Mouse (Mus musculus): Measurements from ENCODE around the gene Mitd1. TPM values are rescaled to one million over a fixed set of nuclear protein-coding genes. Genes with fewer than 3 reads are reported as not detected.

Gene Mitd1
- total and polyA plus RNA-seq, 3 experiments: 13.3 to 28.1 (median 19.9) TPM

DNA sequence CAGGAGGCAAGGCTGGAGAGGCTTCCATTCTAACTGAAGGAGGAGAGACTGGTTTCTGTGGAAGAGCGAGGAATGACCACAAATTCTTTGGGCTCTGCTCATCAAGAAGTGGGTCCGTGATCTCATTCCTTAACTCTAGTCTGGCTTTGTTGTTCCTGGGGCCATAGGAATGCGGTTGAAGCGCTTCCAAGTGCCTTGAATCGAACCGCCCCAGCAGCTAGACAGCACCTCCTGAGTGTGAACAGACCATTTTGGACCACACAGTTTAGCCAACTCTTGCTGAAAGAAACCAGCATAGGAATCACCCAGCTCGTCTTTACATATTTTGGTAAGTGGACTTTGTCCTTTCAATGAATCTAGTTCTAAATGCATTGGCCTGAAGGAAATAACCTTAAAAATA, 18.5 kb downstream of the Mitd1 start, which contains the start of gene Lipt1:
Gene Lipt1, plus strand, starts transcription at position 35 of the 400 bp plus-strand sequence.
- H3K27ac ChIP-seq (ENCODE audit: insufficient read depth, low read depth): no peak within 1 kb of the TSS
- peaks cover 15 to 20% of the 10 kb centered on the region in 2 experiments for H3K36me3 ChIP-seq (replicated peaks in 1 of 2; ENCODE audit: control insufficient read depth in 1 of 2, insufficient read depth in 1 of 2, low read length in 1 of 2)
- in situ Hi-C loops (cut with MboI; ENCODE audit: low pct_ligation_motif_present, low pct_unique_long_range_greater_than_20kb, low sequenced_read_pairs): loop anchor here (10.0 kb wide), 2 partner anchors 187 to 253 kb away; partner anchors contain the start of gene Rev1
- H3K9ac ChIP-seq (ENCODE audit: insufficient read depth, low read depth): peak within 1 kb of the TSS; percentile 53
- DNase-seq (ENCODE audit: extremely low read depth): no peak
- peak within 1 kb of the TSS; percentile 53 to 69 (median 61) for H3K4me3 ChIP-seq (replicated peaks in 1 of 3; ENCODE audit: low read depth in 2 of 3, low read length in 2 of 3, poor library complexity in 1 of 3)
- H3K9me3 ChIP-seq (replicated peaks; ENCODE audit: low read length): peaks cover 4% of the 10 kb centered on the region
- no peak for TF ChIP-seq SMC3 (IDR thresholded peaks at IDR 0.05; ENCODE audit: low read depth, low read length)
- TF ChIP-seq MEF2A (IDR thresholded peaks at IDR 0.05; ENCODE audit: borderline replicate concordance, low read depth, low read length): peak; percentile 59; the same call in 1 of the 2 replicates
- TF ChIP-seq EP300 (IDR thresholded peaks at IDR 0.05; ENCODE audit: low read length): no peak
- dilution Hi-C loops (cut with MboI; ENCODE audit: extremely low pct_ligation_motif_present, extremely low pct_unique_long_range_greater_than_20kb, low sequenced_read_pairs): no loop called here
- peaks cover 2 to 11% of the 10 kb centered on the region in 2 experiments; a peak in 2 of 4 replicates for H3K4me1 ChIP-seq (ENCODE audit: control insufficient read depth in 1 of 2, insufficient read depth in 2 of 2)
- H3K27me3 ChIP-seq (replicated peaks): peaks cover 14% of the 10 kb centered on the region
- H3K79me2 ChIP-seq (replicated peaks; ENCODE audit: control insufficient read depth, extremely low read depth, insufficient read depth, poor library complexity, severe bottlenecking): no peaks in the 10 kb centered on the region
- H3K4me2 ChIP-seq (ENCODE audit: insufficient read depth, low read depth, poor library complexity, severe bottlenecking): peak within 1 kb of the TSS; percentile 97

DNA sequence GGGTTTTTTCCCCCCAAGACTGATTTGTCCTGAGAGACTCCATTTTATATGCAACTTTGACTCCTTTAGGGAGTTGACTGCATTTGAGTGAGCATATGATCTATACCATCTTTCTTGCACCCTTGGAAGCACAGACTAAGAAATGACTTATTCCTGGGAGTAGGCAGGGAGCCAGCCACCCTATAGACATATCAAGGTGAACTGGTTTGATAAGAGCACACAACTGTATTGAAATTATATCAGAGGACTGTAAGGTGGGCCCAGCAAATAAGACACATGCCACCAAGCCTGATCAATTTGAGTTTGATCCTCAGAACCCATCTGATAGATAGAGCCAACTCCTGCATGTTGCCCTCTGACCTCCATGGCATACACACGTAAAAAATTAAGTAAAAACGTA, 20.8 kb downstream of the Mitd1 start:
- Histone ChIP-seq H3K79me2 (replicated peaks; ENCODE audit: control insufficient read depth, extremely low read depth, insufficient read depth, poor library complexity, severe bottlenecking) (no peaks in the 10 kb centered on the region), H3K27me3 (replicated peaks) (peaks cover 15% of the 10 kb centered on the region), H3K4me1 (ENCODE audit: control insufficient read depth in 1 of 2, insufficient read depth in 2 of 2) (peaks cover 5 to 20% of the 10 kb centered on the region in 2 experiments; a peak in 2 of 4 replicates), H3K9me3 (replicated peaks; ENCODE audit: low read length) (peaks cover 2% of the 10 kb centered on the region), H3K36me3 (replicated peaks in 1 of 2; ENCODE audit: control insufficient read depth in 1 of 2, insufficient read depth in 1 of 2, low read length in 1 of 2) (no peaks in the 10 kb centered on the region), H3K27ac (ENCODE audit: insufficient read depth, low read depth) (no peak overlapping the region), H3K4me3 (replicated peaks in 1 of 3; ENCODE audit: low read depth in 2 of 3, low read length in 2 of 3, poor library complexity in 1 of 3) (no peak overlapping the region), H3K4me2 (ENCODE audit: insufficient read depth, low read depth, poor library complexity, severe bottlenecking) (no peak overlapping the region), H3K9ac (ENCODE audit: insufficient read depth, low read depth) (no peak overlapping the region)
- dilution Hi-C loops (cut with MboI; ENCODE audit: extremely low pct_ligation_motif_present, extremely low pct_unique_long_range_greater_than_20kb, low sequenced_read_pairs) (no loop called here), in situ Hi-C loops (cut with MboI; ENCODE audit: low pct_ligation_motif_present, low pct_unique_long_range_greater_than_20kb, low sequenced_read_pairs) (no loop called here)
- DNase-seq (ENCODE audit: extremely low read depth): no peak
- TF ChIP-seq GABPA (IDR thresholded peaks at IDR 0.05; ENCODE audit: insufficient replicate concordance, low read depth, low read length): no peak
- TF ChIP-seq BHLHE40 (IDR thresholded peaks at IDR 0.05; ENCODE audit: low read depth, low read length): no peak
- no peak for TF ChIP-seq KAT2A (IDR thresholded peaks at IDR 0.05; ENCODE audit: insufficient replicate concordance, low read length)
- no peak for TF ChIP-seq CTCF (conservative IDR thresholded peaks at IDR 0.05 in 1 of 2, IDR thresholded peaks at IDR 0.05 in 1 of 2; ENCODE audit: low read depth in 2 of 2, low read length in 2 of 2)

DNA sequence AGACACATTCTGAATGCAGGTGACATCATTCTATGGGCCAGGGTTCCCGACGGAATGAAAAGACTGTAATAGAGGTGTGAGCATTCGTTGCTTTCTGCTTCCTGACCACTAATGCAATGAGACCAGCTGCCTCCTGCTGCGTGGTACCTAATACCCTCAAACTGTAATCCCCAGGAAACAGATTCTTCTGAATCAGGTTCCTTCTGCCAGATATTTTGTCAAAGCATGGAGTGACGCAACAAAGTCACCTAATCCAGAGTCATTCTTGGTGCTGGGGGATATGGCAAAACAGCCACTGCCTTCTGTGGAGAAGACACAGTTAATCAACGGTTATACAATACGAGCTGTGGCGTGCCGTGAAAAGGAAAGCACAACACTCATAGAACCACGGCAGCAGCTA, 21.6 kb downstream of the Mitd1 start:
- in situ Hi-C loops (cut with MboI; ENCODE audit: low pct_ligation_motif_present, low pct_unique_long_range_greater_than_20kb, low sequenced_read_pairs): no loop called here
- TF ChIP-seq MEF2A (IDR thresholded peaks at IDR 0.05; ENCODE audit: borderline replicate concordance, low read depth, low read length) (no peak), POLR2AphosphoS2 (IDR thresholded peaks at IDR 0.05; ENCODE audit: low read depth, low read length) (no peak), NRF1 (IDR thresholded peaks at IDR 0.05; ENCODE audit: low read depth, low read length) (no peak), JUN (IDR thresholded peaks at IDR 0.05; ENCODE audit: insufficient read depth, low read depth, low read length) (no peak), ZMIZ1 (IDR thresholded peaks at IDR 0.05; ENCODE audit: low read depth, low read length) (no peak), ETS1 (conservative IDR thresholded peaks at IDR 0.05; ENCODE audit: low read depth, low read length) (no peak), TCF12 (IDR thresholded peaks at IDR 0.05; ENCODE audit: low read depth, low read length) (no peak), MAFK (IDR thresholded peaks at IDR 0.05; ENCODE audit: insufficient replicate concordance, low read length) (no peak), MAZ (IDR thresholded peaks at IDR 0.05; ENCODE audit: low read depth, low read length) (no peak), JUND (conservative IDR thresholded peaks at IDR 0.05; ENCODE audit: low read depth, low read length) (no peak), ZNF384 (IDR thresholded peaks at IDR 0.05; ENCODE audit: low read depth, low read length) (no peak), MAX (IDR thresholded peaks at IDR 0.05; ENCODE audit: low read length) (no peak), TBP (conservative IDR thresholded peaks at IDR 0.05; ENCODE audit: low read depth, low read length) (no peak), ZC3H11A (IDR thresholded peaks at IDR 0.05; ENCODE audit: low read depth, low read length) (no peak)
- dilution Hi-C loops (cut with MboI; ENCODE audit: extremely low pct_ligation_motif_present, extremely low pct_unique_long_range_greater_than_20kb, low sequenced_read_pairs): no loop called here
- Histone ChIP-seq H3K4me2 (ENCODE audit: insufficient read depth, low read depth, poor library complexity, severe bottlenecking) (no peak overlapping the region; the same call in 1 of the 2 replicates), H3K27me3 (replicated peaks) (peaks cover 20% of the 10 kb centered on the region), H3K9me3 (replicated peaks; ENCODE audit: low read length) (peaks cover 2% of the 10 kb centered on the region), H3K27ac (ENCODE audit: insufficient read depth, low read depth) (no peak overlapping the region), H3K79me2 (replicated peaks; ENCODE audit: control insufficient read depth, extremely low read depth, insufficient read depth, poor library complexity, severe bottlenecking) (no peaks in the 10 kb centered on the region), H3K36me3 (replicated peaks in 1 of 2; ENCODE audit: control insufficient read depth in 1 of 2, insufficient read depth in 1 of 2, low read length in 1 of 2) (no peaks in the 10 kb centered on the region), H3K4me3 (replicated peaks in 1 of 3; ENCODE audit: low read depth in 2 of 3, low read length in 2 of 3, poor library complexity in 1 of 3) (no peak overlapping the region), H3K4me1 (ENCODE audit: control insufficient read depth in 1 of 2, insufficient read depth in 2 of 2) (peaks cover 5 to 24% of the 10 kb centered on the region in 2 experiments; a peak in 2 of 4 replicates), H3K9ac (ENCODE audit: insufficient read depth, low read depth) (no peak overlapping the region)
- no peak for DNase-seq (ENCODE audit: extremely low read depth)
